Mouse (Mus musculus): ENCODE data around the gene C1qc.

DNA sequence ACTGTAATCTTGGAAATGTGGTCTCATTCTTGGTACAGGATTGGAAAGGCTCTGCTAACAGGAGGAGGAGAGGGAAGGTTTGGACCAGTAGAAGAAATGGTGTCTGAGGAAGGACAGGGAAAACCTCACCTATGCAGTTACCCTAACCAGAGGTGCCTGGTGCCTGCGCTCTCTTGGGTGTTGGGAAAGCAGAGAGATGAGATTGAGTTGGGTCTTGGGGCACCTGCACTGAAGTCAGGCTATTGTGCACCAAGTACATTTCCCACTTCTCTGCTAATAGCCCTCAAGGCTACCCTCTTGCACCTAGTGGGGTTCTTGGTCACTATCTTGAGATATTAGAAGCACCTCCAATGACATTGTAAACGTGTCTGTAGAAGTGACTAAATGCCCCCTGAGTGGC, 30.5 kb downstream of the C1qc start:
- TF ChIP-seq CTCF (IDR thresholded peaks at IDR 0.05; ENCODE audit: low read depth, low read length) (no peak), POLR2A (IDR thresholded peaks at IDR 0.05; ENCODE audit: extremely low read depth, insufficient read depth, low read length) (no peak)

Data from liver, adult 2 months (tissue).